19 mouse cellular contexts compared by ENCODE assay signal in the genomic region with DNA sequence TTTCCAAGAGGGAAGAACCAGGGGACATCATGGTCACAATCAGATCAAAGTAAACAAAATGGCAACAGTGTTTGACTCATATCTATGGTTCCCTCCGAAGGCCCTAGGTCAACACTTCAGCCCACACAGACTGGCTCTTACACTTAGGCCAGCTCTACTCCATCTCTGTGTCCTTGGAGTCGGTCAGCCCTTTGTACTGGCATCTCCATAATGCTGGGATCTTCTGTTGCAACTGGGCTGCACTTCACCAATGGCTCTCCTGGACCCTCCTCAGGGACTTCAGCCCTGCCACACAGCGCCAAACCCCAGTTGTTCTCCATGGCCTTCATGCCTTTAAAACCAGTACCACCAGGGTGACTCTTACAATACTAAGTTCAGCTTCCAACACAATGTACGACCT.
A peak's percentile ranks its signal among the peaks of the same experiment; 100 is the strongest.
DNase-seq lines count a peak whose midpoint lies in the region; ATAC-seq and TF ChIP-seq lines count a peak whose summit lies in the region.
"Had no signal": no experiment of that assay in that cellular context is flagged by ENCODE, and none has a peak within 500 bp of the region (broad histone marks: within the 10 kb centered on the region; RNA-seq: fewer than 3 reads in every experiment).

No protein-coding gene starts in this region.

- H3K9me3 ChIP-seq in midbrain, embryonic 11.5 days (ENCODE audit: control insufficient read depth, low read length) = no peaks in the 10 kb centered on the region
- H3K9me3 ChIP-seq in midbrain, postnatal 0 days (ENCODE audit: low read length) = no peaks in the 10 kb centered on the region
- H3K9me3 ChIP-seq: G1E had no signal

- no peaks in the 10 kb centered on the region for H3K27me3 ChIP-seq in midbrain, embryonic 11.5 days (ENCODE audit: control insufficient read depth, insufficient read depth, low read length)
- H3K27me3 ChIP-seq in midbrain, postnatal 0 days (ENCODE audit: insufficient read depth, low read length) = no peaks in the 10 kb centered on the region
- H3K27me3 ChIP-seq: CH12.LX, Patski had no signal

- H3K36me3 ChIP-seq in midbrain, embryonic 11.5 days (ENCODE audit: control insufficient read depth, insufficient read depth, low read length) = no peaks in the 10 kb centered on the region
- no peaks in the 10 kb centered on the region for H3K36me3 ChIP-seq in midbrain, postnatal 0 days (ENCODE audit: insufficient read depth, low read length)
- H3K36me3 ChIP-seq: G1E had no signal

- DNase-seq in heart, adult 11 months = peak; percentile 70
- no peak for DNase-seq in heart, postnatal 14 days
- peak; percentile 79 for DNase-seq in midbrain, embryonic 11.5 days (ENCODE audit: low spot score, missing footprints)
- no peak for DNase-seq in midbrain, postnatal 0 days (ENCODE audit: low spot score)
- DNase-seq: adrenal gland, adult 2 months; adrenal gland, adult 8-10 months; adrenal gland, postnatal 10 days; adrenal gland, postnatal 14 days; adrenal gland, postnatal 25 days; adrenal gland, postnatal 36 days; B cell, adult 2 months; cerebellum, adult 11 months; cerebellum, adult 11-12 months; cerebellum, adult 18-20 months had no signal

- no peak for ATAC-seq in midbrain, embryonic 11.5 days (ENCODE audit: low FRiP score)
- no peak for ATAC-seq in midbrain, postnatal 0 days (ENCODE audit: low FRiP score)
- ATAC-seq: activated CD4-positive, CD25-positive, alpha-beta regulatory T cell, adult 4 months; CD4-positive, CD25-positive, alpha-beta regulatory T cell, adult 4 months; Patski had no signal

- H3K4me3 ChIP-seq in midbrain, embryonic 11.5 days (ENCODE audit: low read depth, low read length) = no peak overlapping the region
- H3K4me3 ChIP-seq in midbrain, postnatal 0 days (ENCODE audit: low read depth, low read length) = no peak overlapping the region

- 90% methylated on average over 4 of the region's 4 CpGs for WGBS in midbrain, embryonic 11.5 days
- WGBS in midbrain, postnatal 0 days = 92% methylated on average over 4 of the region's 4 CpGs

- H3K27ac ChIP-seq in midbrain, embryonic 11.5 days (ENCODE audit: low read depth, low read length) = no peak overlapping the region
- H3K27ac ChIP-seq in midbrain, postnatal 0 days (ENCODE audit: low read depth, low read length) = no peak overlapping the region

- no peak overlapping the region for H3K9ac ChIP-seq in midbrain, embryonic 11.5 days (ENCODE audit: low read length)
- no peak overlapping the region for H3K9ac ChIP-seq in midbrain, postnatal 0 days (replicated peaks; ENCODE audit: low read length, poor library complexity, severe bottlenecking)

- no peak for TF ChIP-seq CTCF in midbrain, postnatal 0 days (IDR thresholded peaks at IDR 0.05)

- intact Hi-C loops in heart, postnatal 14 days (cut with DNase I) = no loop called here

- H3K4me1 ChIP-seq in midbrain, embryonic 11.5 days (ENCODE audit: control insufficient read depth, insufficient read depth, low read length) = no peaks in the 10 kb centered on the region
- no peaks in the 10 kb centered on the region for H3K4me1 ChIP-seq in midbrain, postnatal 0 days (ENCODE audit: insufficient read depth, low read length)

- no peak overlapping the region for H3K4me2 ChIP-seq in midbrain, embryonic 11.5 days
- H3K4me2 ChIP-seq in midbrain, postnatal 0 days (ENCODE audit: low read depth, low read length, poor library complexity, severe bottlenecking) = no peak overlapping the region

Comparison
In these comparisons a context has a peak if more than half of its experiments do, and no peak if none do; other contexts are left out.
1. DNase-seq: peak in heart, adult 11 months (single experiment) and midbrain, embryonic 11.5 days (single experiment); none in heart, postnatal 14 days (0 of 2) and midbrain, postnatal 0 days (single experiment).